Mouse (Mus musculus) kidney, adult 9 months (tissue): Measurements from ENCODE around the gene Ppp5c.

Experiments
- DNase-seq: peaks from one replicate; pipeline ENCODE4 v3.0.0; 2022

Gene Ppp5c

GRCm38 (mm10) chr7:17050933-17051594, 23.3 kb upstream of the Ppp5c start:
- DNase-seq: peak; percentile 84

- DNase-seq: no peak
Measured at GRCm38 (mm10) chr7:17050491-17050890, 22.8 kb upstream of the Ppp5c start.

GRCm38 (mm10) chr7:17048431-17049190, 20.9 kb upstream of the Ppp5c start:
- DNase-seq: no peak

GRCm38 (mm10) chr7:17047041-17047682, 19.4 kb upstream of the Ppp5c start:
- no peak for DNase-seq

- DNase-seq: no peak
Measured at GRCm38 (mm10) chr7:17045743-17046142, 18.0 kb upstream of the Ppp5c start.

- DNase-seq: no peak
Measured at GRCm38 (mm10) chr7:17039373-17039772, 11.6 kb upstream of the Ppp5c start.

GRCm38 (mm10) chr7:17038018-17038695, 10.4 kb upstream of the Ppp5c start:
- no peak for DNase-seq

- no peak for DNase-seq
Measured at GRCm38 (mm10) chr7:17030239-17030638, 2.5 kb upstream of the Ppp5c start.

GRCm38 (mm10) chr7:17028923-17029322, 1.2 kb upstream of the Ppp5c start:
- no peak for DNase-seq

- peak; percentile 86 for DNase-seq
Measured at GRCm38 (mm10) chr7:17026710-17027587, 775 bp downstream of the Ppp5c start.

- no peak for DNase-seq
Measured at GRCm38 (mm10) chr7:17025896-17026622, 1.7 kb downstream of the Ppp5c start.

- DNase-seq: peak; percentile 50
Measured at GRCm38 (mm10) chr7:17025505-17025894, 2.2 kb downstream of the Ppp5c start.

- peak; percentile 79 for DNase-seq
Measured at GRCm38 (mm10) chr7:17024814-17025504, 2.8 kb downstream of the Ppp5c start.

GRCm38 (mm10) chr7:17024141-17024540, 3.6 kb downstream of the Ppp5c start:
- DNase-seq: peak; percentile 35

- DNase-seq: peak; percentile 34
Measured at GRCm38 (mm10) chr7:17023701-17024100, 4.0 kb downstream of the Ppp5c start.

GRCm38 (mm10) chr7:17022176-17022575, 5.5 kb downstream of the Ppp5c start:
- DNase-seq: no peak

- no peak for DNase-seq
Measured at GRCm38 (mm10) chr7:17019426-17020166, 8.1 kb downstream of the Ppp5c start.

GRCm38 (mm10) chr7:17017921-17018320, 9.8 kb downstream of the Ppp5c start:
- no peak for DNase-seq

GRCm38 (mm10) chr7:17017036-17017435, 10.7 kb downstream of the Ppp5c start:
- DNase-seq: peak; percentile 96

- DNase-seq: no peak
Measured at GRCm38 (mm10) chr7:17015381-17015780, 12.3 kb downstream of the Ppp5c start.
